Mouse (Mus musculus): ENCODE measurements around the gene Eif2b3. TPM values are rescaled to one million over a fixed set of nuclear protein-coding genes. Genes with fewer than 3 reads are reported as not detected.

Gene Eif2b3
- polyA plus RNA-seq, 1 experiment from 2014 or later: 56.4 TPM

DNA sequence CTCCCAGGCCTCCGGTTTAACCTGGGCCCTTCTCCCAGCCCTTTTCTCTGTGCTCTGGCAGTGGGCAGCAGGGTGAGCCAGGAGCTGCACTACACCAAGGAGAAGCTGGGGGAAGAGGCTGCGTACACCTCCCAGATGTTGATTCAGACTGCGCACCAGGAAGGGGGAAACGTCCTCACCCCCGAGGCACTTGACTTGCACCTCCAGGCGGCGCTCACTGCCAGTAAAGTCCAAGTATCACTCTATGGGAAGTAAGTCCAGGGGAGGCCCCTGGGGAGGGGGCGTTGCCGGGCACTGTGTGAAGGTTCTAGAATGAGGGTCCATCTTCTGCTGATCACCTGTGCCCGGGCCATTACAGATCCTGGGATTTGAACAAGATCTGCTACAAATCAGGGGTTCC, 85.5 kb downstream of the Eif2b3 start:
- H3K4me1 ChIP-seq: peaks cover 17% of the 10 kb centered on the region
- no peak for DNase-seq (ENCODE audit: low spot score)
- no peak overlapping the region for H3K4me3 ChIP-seq
- peaks cover 95% of the 10 kb centered on the region for H3K36me3 ChIP-seq
- H3K27ac ChIP-seq (replicated peaks): no peak overlapping the region; the same call in 1 of the 2 replicates
- H3K9me3 ChIP-seq (replicated peaks): no peaks in the 10 kb centered on the region
- WGBS: 81% methylated on average over 10 of the region's 10 CpGs
- peaks cover 12% of the 10 kb centered on the region for H3K27me3 ChIP-seq (ENCODE audit: low read depth, poor library complexity, severe bottlenecking)

- WGBS: 81% methylated on average over 10 of the region's 10 CpGs
- Histone ChIP-seq H3K4me1 (peaks cover 17% of the 10 kb centered on the region), H3K27me3 (ENCODE audit: low read depth, poor library complexity, severe bottlenecking) (peaks cover 8% of the 10 kb centered on the region), H3K4me3 (no peak overlapping the region), H3K9me3 (replicated peaks) (no peaks in the 10 kb centered on the region), H3K27ac (replicated peaks) (no peak overlapping the region; the same call in 1 of the 2 replicates), H3K36me3 (peaks cover 95% of the 10 kb centered on the region)
- DNase-seq (ENCODE audit: low spot score): no peak
These were observed 85.9 kb downstream of the Eif2b3 start for GRCm38 (mm10) chr4:117105127-117105526.

- Histone ChIP-seq H3K27me3 (ENCODE audit: low read depth, poor library complexity, severe bottlenecking) (no peaks in the 10 kb centered on the region), H3K9me3 (replicated peaks) (no peaks in the 10 kb centered on the region), H3K4me1 (peaks cover 9% of the 10 kb centered on the region), H3K36me3 (peaks cover 95% of the 10 kb centered on the region), H3K27ac (replicated peaks) (no peak overlapping the region), H3K4me3 (no peak overlapping the region)
- WGBS: 92% methylated on average over 18 of the region's 18 CpGs
- DNase-seq (ENCODE audit: low spot score): no peak
These were observed 88.8 kb downstream of the Eif2b3 start for GRCm38 (mm10) chr4:117107813-117108523.

- no peak for DNase-seq (ENCODE audit: low spot score)
- no peaks in the 10 kb centered on the region for H3K27me3 ChIP-seq (ENCODE audit: low read depth, poor library complexity, severe bottlenecking)
- 98% methylated on average over 6 of the region's 6 CpGs for whole genome bisulfite sequencing
- peaks cover 9% of the 10 kb centered on the region for H3K4me1 ChIP-seq
- no peak overlapping the region for H3K4me3 ChIP-seq
- H3K9me3 ChIP-seq (replicated peaks): no peaks in the 10 kb centered on the region
- H3K36me3 ChIP-seq: peaks cover 96% of the 10 kb centered on the region
- H3K27ac ChIP-seq (replicated peaks): no peak overlapping the region
These were observed 89.3 kb downstream of the Eif2b3 start for GRCm38 (mm10) chr4:117108524-117108849.

GRCm38 (mm10) chr4:117109330-117109729, 90.1 kb downstream of the Eif2b3 start:
- H3K9me3 ChIP-seq (replicated peaks): no peaks in the 10 kb centered on the region
- peaks cover 9% of the 10 kb centered on the region for H3K4me1 ChIP-seq
- H3K4me3 ChIP-seq: no peak overlapping the region
- 92% methylated on average over 25 of the region's 25 CpGs for WGBS
- H3K27ac ChIP-seq (replicated peaks): peak overlapping the region; percentile 46; the same call in 1 of the 2 replicates
- DNase-seq (ENCODE audit: low spot score): no peak
- no peaks in the 10 kb centered on the region for H3K27me3 ChIP-seq (ENCODE audit: low read depth, poor library complexity, severe bottlenecking)
- peaks cover 96% of the 10 kb centered on the region for H3K36me3 ChIP-seq

GRCm38 (mm10) chr4:117110249-117110648, 91.0 kb downstream of the Eif2b3 start:
- Histone ChIP-seq H3K36me3 (peaks cover 95% of the 10 kb centered on the region), H3K9me3 (replicated peaks) (no peaks in the 10 kb centered on the region), H3K4me3 (no peak overlapping the region), H3K27ac (replicated peaks) (no peak overlapping the region), H3K4me1 (peaks cover 6% of the 10 kb centered on the region), H3K27me3 (ENCODE audit: low read depth, poor library complexity, severe bottlenecking) (no peaks in the 10 kb centered on the region)
- no peak for DNase-seq (ENCODE audit: low spot score)
- 93% methylated on average over 13 of the region's 13 CpGs for WGBS

DNA sequence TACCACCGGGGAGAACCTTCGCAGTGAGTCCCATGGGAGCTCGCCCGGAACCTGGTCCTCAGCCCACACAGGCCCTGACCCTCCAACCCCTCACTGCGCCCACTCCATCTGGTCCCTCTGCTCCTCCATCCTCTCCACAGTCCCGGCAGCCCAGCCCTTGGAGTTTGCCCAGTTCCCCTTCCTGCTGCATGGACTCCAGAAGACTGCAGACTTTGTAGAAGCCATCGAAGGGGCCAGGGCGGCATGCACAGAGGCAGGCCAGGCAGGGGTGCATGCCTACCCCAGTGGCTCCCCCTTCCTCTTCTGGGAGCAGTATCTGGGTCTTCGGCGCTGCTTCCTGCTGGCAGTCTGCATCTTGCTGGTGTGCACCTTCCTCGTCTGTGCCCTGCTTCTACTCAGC, 91.8 kb downstream of the Eif2b3 start:
- no peak for DNase-seq (ENCODE audit: low spot score)
- H3K27me3 ChIP-seq (ENCODE audit: low read depth, poor library complexity, severe bottlenecking): no peaks in the 10 kb centered on the region
- H3K36me3 ChIP-seq: peaks cover 95% of the 10 kb centered on the region
- WGBS: 93% methylated on average over 11 of the region's 11 CpGs
- no peaks in the 10 kb centered on the region for H3K4me1 ChIP-seq
- no peak overlapping the region for H3K4me3 ChIP-seq
- no peaks in the 10 kb centered on the region for H3K9me3 ChIP-seq (replicated peaks)
- no peak overlapping the region; the same call in 1 of the 2 replicates for H3K27ac ChIP-seq (replicated peaks)

GRCm38 (mm10) chr4:117113237-117113636, 94.0 kb downstream of the Eif2b3 start:
- H3K4me3 ChIP-seq: no peak overlapping the region
- H3K27me3 ChIP-seq (ENCODE audit: low read depth, poor library complexity, severe bottlenecking): no peaks in the 10 kb centered on the region
- peaks cover 79% of the 10 kb centered on the region for H3K36me3 ChIP-seq
- H3K4me1 ChIP-seq: no peaks in the 10 kb centered on the region
- H3K9me3 ChIP-seq (replicated peaks): no peaks in the 10 kb centered on the region
- no peak overlapping the region for H3K27ac ChIP-seq (replicated peaks)
- no peak for DNase-seq (ENCODE audit: low spot score)
- WGBS: 67% methylated on average over 1 of the region's 1 CpGs

- no peak for DNase-seq (ENCODE audit: low spot score)
- H3K4me1 ChIP-seq: peaks cover 8% of the 10 kb centered on the region
- H3K27me3 ChIP-seq (ENCODE audit: low read depth, poor library complexity, severe bottlenecking): no peaks in the 10 kb centered on the region
These were observed 96.4 kb downstream of the Eif2b3 start for GRCm38 (mm10) chr4:117115592-117115991.

DNA sequence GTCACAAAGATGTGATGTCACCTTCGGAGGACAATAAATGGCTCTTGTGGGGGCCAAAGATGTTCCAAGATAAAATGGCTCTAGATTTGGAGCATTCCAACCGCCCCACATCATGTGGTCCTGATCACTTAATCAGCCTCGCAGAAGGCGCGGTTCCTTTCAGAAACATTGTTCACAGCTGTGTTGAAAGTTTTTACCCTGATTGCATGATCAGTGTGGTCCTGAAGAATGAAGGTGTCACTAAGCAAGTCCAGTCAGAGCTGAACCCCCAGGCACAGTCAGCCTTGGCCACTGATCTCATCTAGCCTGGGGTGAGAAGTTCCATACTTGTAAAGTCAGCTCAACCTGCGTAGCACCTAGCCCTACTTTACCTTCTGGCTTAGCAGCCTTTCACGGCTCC, 98.7 kb downstream of the Eif2b3 start:
- DNase-seq (ENCODE audit: low spot score): no peak
- 95% methylated on average over 7 of the region's 7 CpGs for WGBS
- no peak overlapping the region for H3K4me3 ChIP-seq
- H3K27me3 ChIP-seq (ENCODE audit: low read depth, poor library complexity, severe bottlenecking): no peaks in the 10 kb centered on the region
- no peaks in the 10 kb centered on the region for H3K9me3 ChIP-seq (replicated peaks)
- H3K4me1 ChIP-seq: peaks cover 20% of the 10 kb centered on the region
- peaks cover 35% of the 10 kb centered on the region for H3K36me3 ChIP-seq
- H3K27ac ChIP-seq (replicated peaks): no peak overlapping the region

More at GRCm38 (mm10) chr4:117115592-117115991, 96.4 kb downstream of the Eif2b3 start:
- no peak overlapping the region for H3K27ac ChIP-seq (replicated peaks)
- peaks cover 56% of the 10 kb centered on the region for H3K36me3 ChIP-seq
- no peak overlapping the region for H3K4me3 ChIP-seq
- WGBS: 92% methylated on average over 5 of the region's 5 CpGs
- no peaks in the 10 kb centered on the region for H3K9me3 ChIP-seq (replicated peaks)

GRCm38 (mm10) chr4:117119636-117120035, 100.4 kb downstream of the Eif2b3 start:
- Histone ChIP-seq H3K4me1 (peaks cover 33% of the 10 kb centered on the region), H3K4me3 (peak overlapping the region; percentile 83), H3K27me3 (ENCODE audit: low read depth, poor library complexity, severe bottlenecking) (no peaks in the 10 kb centered on the region), H3K9me3 (replicated peaks) (no peaks in the 10 kb centered on the region), H3K27ac (replicated peaks) (peak overlapping the region; percentile 93), H3K36me3 (peaks cover 18% of the 10 kb centered on the region)
- 81% methylated on average over 5 of the region's 5 CpGs for WGBS
- no peak for DNase-seq (ENCODE audit: low spot score)

DNA sequence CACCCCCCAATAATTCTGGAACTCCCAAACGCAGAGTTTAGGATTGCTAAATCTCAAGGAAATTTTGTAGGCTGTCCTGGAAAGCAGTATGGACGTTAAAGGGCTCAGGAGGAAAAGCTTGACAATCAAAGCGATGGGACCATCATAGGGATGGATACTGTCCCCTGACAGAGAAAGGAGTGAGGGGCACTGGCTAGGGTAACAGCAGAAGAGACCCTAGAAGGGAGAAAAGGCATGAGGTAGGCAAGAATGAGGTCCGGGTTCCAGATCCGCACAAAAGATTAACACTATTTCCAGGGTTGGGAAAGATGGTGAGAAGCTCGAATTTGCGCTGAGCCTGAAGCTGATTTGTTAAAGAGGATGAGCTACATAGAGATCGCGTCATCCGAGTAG, 100.8 kb downstream of the Eif2b3 start:
- peaks cover 13% of the 10 kb centered on the region for H3K36me3 ChIP-seq
- 7% methylated on average over 10 of the region's 10 CpGs for WGBS
- H3K27me3 ChIP-seq (ENCODE audit: low read depth, poor library complexity, severe bottlenecking): no peaks in the 10 kb centered on the region
- peaks cover 37% of the 10 kb centered on the region for H3K4me1 ChIP-seq
- H3K4me3 ChIP-seq: peak overlapping the region; percentile 83
- no peaks in the 10 kb centered on the region for H3K9me3 ChIP-seq (replicated peaks)
- H3K27ac ChIP-seq (replicated peaks): peak overlapping the region; percentile 93
- DNase-seq (ENCODE audit: low spot score): no peak

- Histone ChIP-seq H3K27me3 (ENCODE audit: low read depth, poor library complexity, severe bottlenecking) (no peaks in the 10 kb centered on the region), H3K9me3 (replicated peaks) (no peaks in the 10 kb centered on the region), H3K27ac (replicated peaks) (peak overlapping the region; percentile 93), H3K4me1 (peaks cover 44% of the 10 kb centered on the region), H3K4me3 (peak overlapping the region; percentile 83), H3K36me3 (peaks cover 7% of the 10 kb centered on the region)
- peak; percentile 95 for DNase-seq (ENCODE audit: low spot score)
- WGBS: under 1% methylated on average over 69 of the region's 69 CpGs
These were observed 101.5 kb downstream of the Eif2b3 start for GRCm38 (mm10) chr4:117120445-117121414.
